Mouse (Mus musculus) retina, adult 2 months (tissue): ENCODE data around the gene Abcb5.

Experiments
- DNase-seq: peaks from one replicate; pipeline ENCODE4 v3.0.0-alpha.2; 2012; ENCODE audit warnings: low read depth, low spot score

Gene Abcb5

GRCm38 (mm10) chr12:118848496-118849202 lies 117.6 kb downstream of the Abcb5 start:
- DNase-seq = no peak

- no peak for DNase-seq
Observed at GRCm38 (mm10) chr12:118847861-118848495, 118.2 kb downstream of the Abcb5 start.

GRCm38 (mm10) chr12:118847381-118847780 lies 118.8 kb downstream of the Abcb5 start:
- no peak for DNase-seq

- DNase-seq = no peak
Observed at GRCm38 (mm10) chr12:118846649-118847321, 119.4 kb downstream of the Abcb5 start.

GRCm38 (mm10) chr12:118846221-118846620 lies 120.0 kb downstream of the Abcb5 start, which contains the start of gene Sp8:
Gene Sp8, plus strand, starts transcription at chr12:118846329.
- DNase-seq = no peak

- no peak for DNase-seq
Observed at GRCm38 (mm10) chr12:118845351-118845750, 120.9 kb downstream of the Abcb5 start.

GRCm38 (mm10) chr12:118844841-118845240 lies 121.4 kb downstream of the Abcb5 start:
- DNase-seq = no peak

GRCm38 (mm10) chr12:118844111-118844510 lies 122.1 kb downstream of the Abcb5 start:
- no peak for DNase-seq

- no peak for DNase-seq
Observed at GRCm38 (mm10) chr12:118842671-118843411, 123.4 kb downstream of the Abcb5 start.

GRCm38 (mm10) chr12:118841971-118842550 lies 124.2 kb downstream of the Abcb5 start:
- DNase-seq = no peak

GRCm38 (mm10) chr12:118841381-118841922 lies 124.8 kb downstream of the Abcb5 start:
- DNase-seq = no peak

- DNase-seq = no peak
Observed at GRCm38 (mm10) chr12:118840861-118841260, 125.4 kb downstream of the Abcb5 start.

- DNase-seq = no peak
Observed at GRCm38 (mm10) chr12:118840301-118840700, 125.9 kb downstream of the Abcb5 start.

- DNase-seq = no peak
Observed at GRCm38 (mm10) chr12:118839398-118839797, 126.8 kb downstream of the Abcb5 start.

GRCm38 (mm10) chr12:118838260-118838659 lies 128.0 kb downstream of the Abcb5 start:
- no peak for DNase-seq

GRCm38 (mm10) chr12:118837361-118837760 lies 128.9 kb downstream of the Abcb5 start:
- DNase-seq = no peak

- no peak for DNase-seq
Observed at GRCm38 (mm10) chr12:118836411-118837341, 129.5 kb downstream of the Abcb5 start.

- DNase-seq = no peak
Observed at GRCm38 (mm10) chr12:118829881-118830280, 136.3 kb downstream of the Abcb5 start.
